Mouse (Mus musculus) embryo, embryonic 9.5 days (tissue): ENCODE results near the gene Arpp19.
A peak's percentile ranks its signal among the peaks of the same experiment; 100 is the strongest.

ENCODE experiments used
- DNase-seq: peaks from one replicate; pipeline ENCODE4 v3.0.0-alpha.2; 2017; ENCODE audit errors: extremely low spot score

Gene Arpp19

DNA sequence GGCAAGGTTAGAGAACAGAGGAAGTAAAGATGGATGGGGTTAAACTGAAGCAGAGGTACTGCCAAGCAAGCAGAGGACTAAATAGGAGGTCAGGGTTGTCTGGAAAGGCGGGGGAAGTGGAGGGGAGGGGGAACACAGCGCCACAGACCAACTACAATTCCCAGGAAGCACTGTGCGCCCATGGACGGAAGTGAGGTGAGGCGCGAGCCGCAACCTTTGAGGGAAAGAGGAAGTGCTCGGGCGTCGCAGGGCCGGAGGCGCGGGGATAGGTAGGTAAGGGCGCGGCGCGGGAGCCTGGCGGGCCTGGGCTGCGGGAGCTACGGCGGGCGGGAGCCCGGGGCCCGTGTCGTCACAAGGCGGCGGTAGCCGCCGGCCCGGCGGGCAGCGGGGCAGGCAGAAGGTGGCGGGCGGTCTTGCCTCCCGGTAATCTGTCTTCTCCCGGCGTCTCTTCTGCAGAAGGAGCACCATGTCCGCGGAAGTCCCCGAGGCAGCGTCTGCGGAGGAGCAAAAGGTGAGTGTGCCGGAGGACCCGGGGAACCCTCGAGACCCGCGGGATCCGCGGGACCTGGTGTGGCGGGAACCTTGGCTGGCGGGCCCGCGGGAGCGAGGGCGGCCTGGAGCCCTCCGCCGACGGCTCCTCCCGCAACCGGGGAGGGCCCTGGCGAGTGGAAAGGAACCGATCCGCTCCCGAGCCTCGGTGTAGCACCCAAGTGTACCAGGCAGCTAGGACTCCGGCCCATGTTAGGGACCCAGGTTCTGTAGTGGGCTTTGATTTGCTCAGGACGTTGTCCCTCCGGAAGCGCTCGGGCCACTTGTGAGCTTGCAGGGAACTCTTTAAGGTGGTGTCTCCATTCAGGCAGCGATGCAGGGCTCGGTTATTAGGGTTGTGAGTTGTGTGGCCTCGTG is at the start of gene Arpp19:
Gene Arpp19, plus strand, starts transcription at position 164 of the 906 bp plus-strand sequence.
- DNase-seq: peak; percentile 86

DNA sequence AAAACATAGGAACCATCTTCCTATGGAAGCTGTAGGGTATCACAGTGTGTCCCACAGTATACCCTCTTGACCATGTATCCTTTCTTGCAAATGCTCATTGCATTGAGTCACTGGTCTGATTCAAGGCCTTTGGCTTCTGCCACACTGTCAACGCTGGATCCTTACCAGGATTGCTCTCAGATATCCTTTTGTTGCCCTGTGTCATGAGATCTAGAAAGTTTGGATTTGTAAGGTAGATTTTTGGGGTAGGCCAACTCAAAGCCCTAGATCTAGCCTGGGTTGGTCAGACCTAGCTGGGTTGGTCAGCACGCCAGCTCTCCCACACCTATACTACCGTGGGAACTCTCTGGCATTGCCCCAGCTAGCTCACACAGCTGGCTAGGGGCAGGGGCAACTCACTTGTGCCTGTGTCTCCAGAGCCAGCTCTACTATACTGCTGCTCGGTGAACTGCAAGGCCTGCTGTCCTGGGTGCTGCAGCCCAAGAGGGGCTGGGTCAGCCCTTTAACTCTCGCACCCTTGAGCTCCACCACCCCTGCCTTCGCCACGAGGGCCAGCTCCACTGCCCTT is 48.4 kb upstream of the Arpp19 start:
- no peak for DNase-seq

DNA sequence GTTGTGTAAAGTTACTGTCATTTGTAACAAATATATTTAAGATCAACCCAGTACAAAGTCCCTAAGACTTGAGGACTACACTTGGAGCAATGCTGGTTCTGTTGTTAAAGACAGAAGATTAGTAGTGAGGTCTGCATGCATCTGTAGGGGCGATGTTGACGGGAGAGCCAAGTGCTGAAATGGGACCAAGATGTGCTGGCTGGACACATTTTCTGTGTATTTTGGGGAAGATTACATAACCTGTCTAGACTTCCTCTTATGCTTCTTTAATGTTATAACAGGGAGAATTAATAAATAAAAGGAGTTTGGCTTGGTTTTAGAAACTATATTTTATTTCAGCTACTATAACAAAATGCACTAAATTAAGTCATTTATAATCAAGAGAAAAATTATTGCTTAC is 47.4 kb upstream of the Arpp19 start:
- no peak for DNase-seq

GRCm38 (mm10) chr9:74994611-74995257 is 42.7 kb upstream of the Arpp19 start:
- no peak for DNase-seq

- DNase-seq: no peak
These were observed 41.1 kb upstream of the Arpp19 start for GRCm38 (mm10) chr9:74996349-74996748.

- no peak for DNase-seq
These were observed 39.4 kb upstream of the Arpp19 start for GRCm38 (mm10) chr9:74997976-74998375.

DNA sequence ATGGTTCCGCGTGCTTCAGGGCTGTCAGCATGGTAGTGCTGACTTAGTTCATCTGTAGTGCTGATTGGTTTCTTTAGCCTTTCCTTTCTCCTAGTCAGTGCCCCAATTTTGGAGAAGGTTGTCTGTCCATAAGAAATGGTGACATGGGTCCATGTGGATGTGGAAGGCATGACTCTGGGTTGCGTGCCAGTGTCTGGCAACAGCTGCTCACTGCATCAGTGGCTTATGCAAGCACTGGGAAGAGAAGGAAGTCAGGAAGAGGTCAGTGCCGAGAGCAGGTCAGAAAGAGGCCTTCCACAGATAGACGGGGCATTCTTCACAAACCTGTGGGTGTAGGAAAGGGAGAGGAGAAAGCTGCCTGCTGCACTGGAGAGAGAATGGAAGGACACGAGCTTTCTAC is 36.4 kb upstream of the Arpp19 start:
- no peak for DNase-seq

DNA sequence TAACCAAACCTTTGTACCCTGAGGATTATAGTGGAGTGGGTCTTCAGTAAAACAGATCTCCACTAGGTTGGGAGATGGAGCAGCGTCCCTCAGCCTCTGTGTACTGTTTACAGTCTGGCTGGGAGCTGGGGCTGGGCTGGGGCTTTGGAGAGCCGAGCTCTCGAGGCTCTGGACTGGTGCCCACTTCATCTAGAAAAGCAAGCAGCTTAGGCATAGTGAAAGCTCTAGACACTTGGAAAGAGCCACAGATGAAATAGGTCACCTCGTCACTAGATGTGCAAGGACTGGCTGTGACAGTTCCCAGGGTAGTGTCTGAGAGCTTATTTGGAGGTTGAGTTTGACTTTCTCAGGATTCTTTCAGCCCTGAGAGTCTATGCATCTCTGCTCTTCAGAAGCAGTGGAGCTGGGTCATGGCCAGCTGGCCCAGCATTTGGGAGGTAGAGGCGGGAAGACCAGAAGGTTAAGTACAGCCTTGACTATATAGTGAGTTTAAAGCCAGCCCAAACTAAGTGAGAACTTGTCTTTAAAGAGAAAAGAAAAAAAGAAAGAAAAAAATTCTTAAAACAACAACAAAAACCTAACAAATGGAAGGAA is 35.7 kb upstream of the Arpp19 start:
- no peak for DNase-seq

- DNase-seq: no peak
These were observed 35.2 kb upstream of the Arpp19 start for GRCm38 (mm10) chr9:75002262-75002661.

DNA sequence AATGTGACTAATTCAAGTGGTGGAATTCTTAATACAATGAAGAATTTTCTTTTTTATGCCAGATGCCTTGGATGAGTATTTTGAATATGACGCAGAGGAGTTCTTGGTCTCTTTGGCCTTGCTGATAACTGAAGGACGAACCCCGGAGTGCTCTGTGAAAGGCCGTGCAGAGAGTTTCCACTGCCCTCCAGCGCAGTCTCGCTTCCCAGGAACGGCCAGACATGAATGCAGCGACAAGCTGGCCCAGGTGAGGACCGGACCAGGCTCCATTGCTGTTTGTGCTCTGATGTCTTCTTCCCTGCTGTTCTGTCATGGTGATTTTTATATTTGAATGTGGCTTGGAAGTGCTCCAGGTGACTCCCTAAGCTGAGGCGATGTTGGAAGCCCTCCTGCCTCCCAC is 33.2 kb upstream of the Arpp19 start:
- DNase-seq: no peak

GRCm38 (mm10) chr9:75016591-75016990 is 20.8 kb upstream of the Arpp19 start:
- DNase-seq: no peak

DNA sequence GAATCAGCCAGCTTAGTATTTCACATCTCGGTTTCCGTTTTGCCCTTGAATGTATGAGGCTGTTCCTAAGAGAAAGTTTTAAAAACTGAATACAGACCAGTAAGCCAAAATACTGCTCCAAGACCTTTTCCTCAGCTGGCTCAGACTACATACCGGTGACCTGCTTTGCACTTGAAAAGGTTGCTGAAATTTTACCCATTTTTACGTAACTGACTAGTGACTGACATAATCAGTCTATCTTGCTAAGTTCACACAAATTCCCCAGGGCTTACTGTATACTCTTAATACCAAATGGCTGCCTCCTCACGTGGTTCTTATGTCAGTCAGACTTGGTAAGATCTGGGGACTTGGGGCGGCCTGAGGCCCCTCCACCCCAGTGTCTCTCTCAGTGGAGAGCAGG is 18.2 kb upstream of the Arpp19 start:
- DNase-seq: no peak

DNA sequence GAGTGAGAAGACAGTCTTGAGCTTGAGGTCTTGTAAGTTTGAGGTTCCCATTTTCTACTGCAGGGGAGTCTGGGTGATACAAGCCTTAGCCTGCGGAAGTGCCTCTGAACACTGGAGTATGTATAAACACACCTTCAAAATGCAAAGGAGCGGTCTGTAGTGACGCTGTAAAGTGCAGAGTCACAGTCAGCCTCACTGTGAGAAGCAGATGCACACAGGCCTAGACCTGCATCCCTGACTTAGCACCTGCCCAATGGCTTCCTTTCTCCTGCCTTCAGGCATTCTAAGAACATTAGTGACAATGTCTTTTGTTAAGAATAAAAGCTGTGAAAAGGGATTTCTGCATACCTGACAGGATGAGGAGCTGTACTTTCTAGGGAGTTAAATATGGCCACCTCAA is 17.8 kb upstream of the Arpp19 start:
- DNase-seq: no peak

GRCm38 (mm10) chr9:75020561-75020960 is 16.9 kb upstream of the Arpp19 start:
- no peak for DNase-seq

- no peak for DNase-seq
These were observed 14.9 kb upstream of the Arpp19 start for GRCm38 (mm10) chr9:75022546-75022945.

DNA sequence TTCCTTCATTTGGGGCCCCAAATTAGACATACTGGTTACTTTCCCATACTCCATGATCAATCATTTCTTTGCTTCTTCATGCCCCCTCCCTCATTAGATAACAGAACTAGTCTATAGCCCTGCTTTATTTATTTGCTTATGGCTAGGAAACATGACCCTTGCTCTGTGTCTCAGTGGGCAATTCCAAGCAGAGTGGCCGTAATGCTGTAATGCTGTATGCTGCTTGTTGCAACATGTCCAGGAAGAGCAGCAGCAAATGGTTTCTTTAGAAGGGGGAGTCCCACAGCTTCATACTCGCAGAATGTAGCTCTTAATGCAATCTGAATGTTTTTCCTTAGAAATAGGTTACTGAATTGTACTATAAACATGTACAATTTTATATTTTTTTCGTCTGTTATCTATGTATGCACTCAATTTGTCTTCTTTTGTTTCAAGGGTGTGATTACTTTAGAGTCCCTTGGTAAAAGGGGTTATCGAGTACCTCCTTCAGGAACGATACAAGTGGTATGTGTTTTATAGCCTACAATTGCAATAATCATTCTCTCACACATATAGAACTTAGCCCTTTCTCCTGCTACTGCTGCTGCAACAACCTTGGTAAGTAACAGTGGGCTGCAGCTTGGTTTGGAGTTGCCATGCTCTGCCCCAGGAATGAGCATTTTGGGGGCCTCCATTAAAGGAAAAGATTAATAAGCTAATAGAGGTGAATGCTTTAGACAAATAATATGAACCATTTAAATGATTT is 14.1 kb upstream of the Arpp19 start:
- DNase-seq: peak; percentile 6

DNA sequence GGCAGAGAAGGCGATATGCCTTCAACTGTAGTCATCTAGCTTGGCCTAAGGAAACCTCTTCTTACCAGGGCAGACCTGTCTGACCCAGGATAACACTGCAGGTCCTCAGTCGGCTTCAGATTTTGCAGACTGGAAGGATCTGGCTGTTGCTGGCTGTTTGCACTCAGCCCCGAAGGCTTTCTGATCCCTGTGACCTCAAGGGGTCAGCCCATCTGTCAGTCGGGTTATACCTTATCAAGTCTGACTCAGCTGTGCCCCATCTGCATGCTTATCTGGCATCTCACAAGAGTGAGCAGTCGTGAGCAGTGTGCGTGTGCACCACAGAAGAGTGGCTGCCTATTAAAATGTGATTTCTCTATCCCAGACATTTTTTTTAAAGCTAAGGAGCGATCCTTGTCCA is 13.3 kb upstream of the Arpp19 start:
- peak; percentile 42 for DNase-seq

DNA sequence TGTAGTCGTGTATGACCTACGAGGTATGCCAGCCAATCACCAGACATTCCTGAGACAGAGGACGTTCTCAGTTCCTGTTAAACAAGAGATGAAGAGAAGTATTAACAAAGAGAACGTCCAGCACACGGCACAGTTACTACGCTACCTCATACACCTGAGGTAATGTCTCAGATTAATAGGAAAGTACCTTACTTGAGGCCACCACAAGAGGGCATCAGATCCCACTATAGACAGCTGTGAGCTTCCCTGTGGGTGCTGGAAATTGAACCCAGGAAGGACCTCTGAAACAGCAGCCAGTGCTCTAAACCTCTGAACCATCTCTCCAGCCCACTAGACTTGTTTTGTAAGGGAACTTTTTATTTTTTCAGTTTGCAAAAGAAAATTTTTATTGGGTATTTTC is 11.7 kb upstream of the Arpp19 start:
- no peak for DNase-seq

GRCm38 (mm10) chr9:75032408-75032807 is 5.0 kb upstream of the Arpp19 start:
- DNase-seq: no peak

DNA sequence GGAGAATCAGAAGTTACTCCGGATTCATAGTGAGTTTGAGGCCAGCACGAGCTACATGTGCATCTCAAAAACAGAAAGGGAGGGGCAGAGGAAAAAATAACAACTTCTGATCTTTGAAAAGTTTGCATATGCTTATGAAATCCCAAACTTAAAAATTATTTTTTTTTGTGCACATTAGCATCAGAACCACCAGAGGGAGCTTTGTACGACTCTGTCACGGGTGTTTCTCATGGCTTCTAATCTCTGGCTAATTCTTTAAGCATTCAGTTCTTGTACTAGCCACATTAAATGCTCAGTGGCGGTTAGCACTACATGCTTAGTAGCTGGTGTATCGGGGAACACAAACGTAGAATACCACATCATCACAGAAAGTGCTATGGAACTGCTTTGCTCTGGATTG is 4.3 kb upstream of the Arpp19 start:
- DNase-seq: no peak

DNA sequence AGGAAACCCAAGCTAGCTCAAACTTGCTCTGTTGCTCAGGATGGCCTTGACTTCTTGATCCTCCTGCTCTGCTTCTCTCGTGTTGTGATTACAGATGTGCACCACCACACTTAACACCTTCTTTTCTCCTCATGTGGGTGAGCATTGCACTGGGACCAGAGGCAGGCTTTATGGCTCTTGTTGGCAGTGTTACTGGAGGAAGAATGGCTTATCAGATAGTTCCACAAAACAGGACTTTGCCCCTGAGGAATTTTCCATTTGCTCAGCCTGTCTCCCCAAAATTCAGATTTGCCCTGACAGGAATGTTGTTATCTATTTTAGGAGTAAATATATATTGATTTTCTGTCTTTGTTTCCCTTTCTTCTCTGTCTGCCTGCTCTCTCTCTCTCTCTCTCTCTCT is 2.7 kb upstream of the Arpp19 start:
- DNase-seq: no peak

DNA sequence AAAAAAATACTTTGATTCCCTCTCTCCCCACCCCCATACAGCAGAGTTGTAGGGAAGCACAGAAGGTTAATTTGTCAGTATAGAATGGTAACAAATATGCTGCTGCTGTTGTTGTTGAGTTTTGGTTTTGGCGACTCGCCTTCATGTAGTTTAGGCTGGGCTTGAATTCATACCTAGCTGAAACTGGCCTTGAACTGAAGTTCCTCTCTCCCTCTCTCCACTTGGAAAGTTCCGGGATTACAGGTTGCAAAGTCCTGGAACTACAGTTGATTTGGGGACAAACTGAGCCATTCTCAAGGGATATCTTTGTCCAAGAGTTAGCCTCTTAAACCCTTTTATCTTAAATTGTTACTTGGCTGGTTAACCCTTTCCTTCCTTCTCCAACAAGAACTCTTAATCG is 1.5 kb upstream of the Arpp19 start:
- no peak for DNase-seq
